Mouse (Mus musculus): Measurements from ENCODE around the gene Ccdc40.
A peak's percentile ranks its signal among the peaks of the same experiment; 100 is the strongest.

Ccdc40 gene

DNA sequence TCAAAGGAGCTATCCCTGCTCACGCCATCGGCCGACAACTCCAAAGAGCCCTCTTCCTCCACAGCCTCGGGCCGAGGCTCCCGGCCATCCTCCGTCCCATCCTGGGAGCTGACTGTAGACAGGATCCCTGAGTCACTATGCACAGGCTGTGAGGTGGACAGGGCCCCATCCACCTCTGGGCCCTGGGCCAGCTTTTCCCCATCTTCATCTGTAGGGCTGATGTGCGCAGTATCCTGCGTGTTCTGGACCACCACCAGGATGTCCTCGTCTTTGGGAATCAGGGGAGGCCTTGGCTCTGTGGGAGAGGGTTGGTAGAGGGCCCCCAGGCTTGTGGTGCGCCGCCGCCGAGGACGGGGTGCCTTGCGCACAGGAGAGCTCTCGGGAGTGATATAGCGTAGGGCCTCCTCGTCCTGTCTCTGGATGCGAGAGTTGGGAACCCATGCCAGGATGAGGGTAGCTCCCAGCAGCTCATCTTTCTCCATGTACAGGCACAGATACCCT, 19.5 kb upstream of the Ccdc40 start:
- DNase-seq, result peak in 1 of 2 experiments; percentile 67

DNA sequence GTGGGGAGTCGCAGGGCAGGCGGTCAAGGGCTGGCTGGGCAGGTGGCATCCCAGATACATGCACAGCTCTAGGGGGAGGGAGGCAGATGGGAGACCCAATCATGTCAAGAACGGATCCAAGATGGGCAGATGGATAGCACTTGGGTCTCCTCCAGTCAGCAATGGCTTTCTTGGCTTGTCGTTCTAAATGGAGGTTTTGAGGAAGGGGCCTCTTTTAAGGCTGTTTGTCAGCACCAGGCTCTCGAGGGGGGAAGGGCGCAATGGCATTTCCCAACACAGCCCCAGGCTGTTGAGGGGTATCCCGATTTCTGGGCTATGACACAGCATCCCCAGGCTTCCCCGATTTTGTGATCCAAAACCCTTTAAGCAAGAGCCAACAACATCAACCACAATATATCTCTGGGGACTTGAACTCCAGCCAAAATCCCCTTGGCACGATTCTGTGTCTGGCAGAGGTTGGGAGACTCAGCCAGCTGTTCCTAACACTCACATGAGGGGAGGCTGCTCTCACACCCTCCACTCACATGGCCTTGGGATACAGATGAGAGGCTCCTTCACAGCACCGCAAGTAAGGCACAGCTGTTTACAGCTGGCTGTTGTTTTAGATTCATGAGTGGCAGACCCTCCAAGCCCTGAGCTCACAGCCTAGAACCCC, 18.9 kb upstream of the Ccdc40 start:
- peak; percentile 79 to 81 for DNase-seq

DNA sequence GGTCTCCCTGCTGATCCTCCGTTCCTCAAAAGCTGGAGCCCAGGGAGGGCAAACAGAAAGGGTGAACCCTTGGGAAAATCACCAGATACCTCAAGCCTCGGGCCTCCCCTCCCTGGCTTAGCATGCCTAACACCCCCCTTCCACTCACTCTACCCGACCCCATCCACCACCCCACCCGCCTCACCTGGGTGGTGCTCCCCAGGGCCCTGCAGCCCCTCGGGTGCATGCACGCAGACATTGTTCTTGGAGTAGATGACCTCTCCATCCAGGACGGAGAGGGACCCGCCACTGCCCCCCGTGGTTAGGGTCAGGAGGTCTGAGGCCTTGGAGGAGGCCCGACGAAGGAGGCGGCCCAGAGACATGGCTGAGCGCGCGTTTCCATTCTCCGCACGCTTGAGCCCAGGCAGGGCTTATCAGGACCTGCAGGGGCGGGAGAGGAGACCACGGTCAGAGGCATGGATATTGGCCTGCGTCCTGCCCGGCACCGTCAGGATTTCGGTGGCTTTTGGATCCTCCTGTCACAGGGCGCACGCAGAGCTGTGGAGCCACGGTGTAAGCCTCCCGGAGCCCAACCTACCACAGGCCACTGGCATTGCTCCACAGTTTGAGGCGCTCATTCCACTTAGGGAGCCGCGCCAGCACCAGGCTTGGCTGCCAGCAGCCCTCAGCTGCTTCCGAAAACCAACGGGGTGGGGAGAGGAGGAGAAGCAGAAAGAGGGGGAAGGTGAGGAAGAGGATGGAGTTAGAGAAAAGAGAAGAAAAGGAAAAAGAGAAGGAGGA, 17.9 kb upstream of the Ccdc40 start:
- peak; percentile 95 to 97 for DNase-seq

DNA sequence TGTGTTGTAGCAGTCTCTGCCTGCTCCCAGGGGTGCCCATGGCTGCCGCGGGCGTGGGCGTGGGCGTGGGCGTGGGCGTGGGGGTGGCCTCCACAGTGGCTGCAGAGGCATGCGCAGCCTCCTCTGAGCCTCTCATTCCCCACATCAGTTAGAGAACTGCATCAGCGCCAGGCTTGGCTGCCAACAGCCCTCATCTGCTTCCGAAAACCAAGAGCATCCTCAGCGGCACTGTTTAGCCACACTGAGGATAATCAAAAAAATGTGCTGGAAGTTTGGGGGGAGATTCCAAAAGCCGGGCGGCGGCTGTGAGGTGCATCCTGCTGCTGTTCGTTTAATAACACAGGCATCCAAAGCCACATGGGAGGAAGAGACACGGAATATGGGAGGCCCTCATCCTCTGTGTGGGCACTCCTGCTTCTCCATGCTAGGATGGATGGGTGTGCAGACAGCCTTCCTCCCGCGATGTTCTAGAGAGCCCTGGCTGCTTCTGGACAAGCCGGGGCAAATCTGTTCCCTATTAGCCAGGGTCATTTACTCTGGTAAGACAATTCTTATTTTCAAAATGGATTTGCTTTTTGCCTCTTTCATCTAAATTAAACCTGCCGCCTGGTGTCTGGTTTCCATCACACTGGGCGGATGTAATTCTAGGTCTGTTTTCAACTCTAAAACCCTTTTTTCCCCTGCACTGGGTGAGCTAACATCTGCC, 16.6 kb upstream of the Ccdc40 start:
- peak; percentile 37 to 47 for DNase-seq

DNA sequence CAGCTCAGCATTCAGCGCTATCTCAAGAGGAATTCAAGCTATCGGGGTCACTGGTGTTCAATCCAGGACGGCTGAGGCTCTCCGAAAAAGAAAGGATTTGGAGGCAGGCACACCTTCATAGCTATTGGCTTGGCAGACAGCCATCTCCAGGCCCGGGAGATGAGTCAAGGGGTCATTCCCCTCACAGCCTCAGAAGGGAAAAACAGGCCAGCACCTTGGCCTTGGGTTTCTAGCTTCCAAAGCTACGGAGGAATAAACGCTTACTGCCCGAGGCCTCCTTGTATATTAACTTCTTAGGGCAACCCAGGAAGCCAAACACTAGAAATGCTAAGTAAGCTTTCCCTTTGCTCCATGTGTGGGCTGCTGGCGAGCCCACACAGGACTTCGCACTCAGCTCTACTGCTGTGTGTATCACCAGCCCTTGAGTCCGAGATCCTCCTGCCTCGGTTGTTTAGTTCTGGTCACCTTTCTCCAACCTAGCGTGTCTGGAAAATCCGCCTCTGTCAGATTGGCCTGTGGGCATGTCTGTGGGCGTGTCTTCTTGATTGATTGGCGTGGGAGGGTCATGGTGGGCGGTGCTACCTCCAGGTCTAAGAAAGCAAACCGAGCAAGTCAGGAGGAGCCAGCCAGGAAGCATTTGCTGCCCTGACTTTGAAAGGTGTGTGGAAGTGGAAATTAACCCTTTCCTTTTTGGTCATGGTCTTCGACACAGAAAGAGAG, 15.0 kb upstream of the Ccdc40 start:
- DNase-seq, result peak; percentile 45 to 55

DNA sequence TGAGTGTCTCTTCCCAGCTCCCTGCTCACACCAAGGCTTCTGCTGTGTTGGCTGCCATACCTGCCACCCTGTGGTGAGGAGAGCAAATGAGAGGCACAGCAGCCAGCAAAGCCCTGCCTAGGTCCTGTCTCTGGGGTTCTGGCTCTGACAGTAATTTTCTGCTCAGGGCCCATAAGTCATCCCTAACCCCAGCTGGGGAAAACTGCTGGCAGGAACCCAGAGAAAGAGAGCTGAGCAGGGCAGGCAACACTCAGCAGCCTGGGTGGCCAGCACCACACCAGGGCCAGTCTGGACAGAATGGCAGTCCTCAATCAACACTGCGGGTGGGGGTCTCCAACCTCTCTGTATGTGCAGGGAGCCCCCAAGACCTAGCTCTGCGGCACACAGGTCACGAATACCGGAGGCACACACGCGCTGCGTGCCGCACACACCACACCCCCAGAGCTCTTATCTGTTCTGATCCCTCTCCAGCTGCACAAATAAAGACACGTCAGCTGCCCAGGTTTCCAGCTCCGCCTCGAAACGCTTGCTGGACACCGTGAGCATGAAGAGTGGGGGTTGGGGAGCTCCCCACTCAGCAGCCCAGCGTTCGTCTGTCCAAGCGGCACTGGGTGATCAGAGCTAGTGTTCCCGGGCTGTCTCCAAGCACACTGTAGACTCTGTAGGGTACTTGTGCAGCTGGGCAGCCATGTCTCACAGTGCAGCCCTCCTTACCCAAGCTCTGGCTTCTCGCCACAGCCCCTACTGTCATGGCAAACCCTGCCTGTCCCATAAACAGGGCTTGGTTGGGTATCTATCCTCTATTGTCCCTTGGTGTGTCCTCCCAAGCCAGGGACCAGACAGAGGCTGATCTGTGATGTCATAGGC, 13.1 kb upstream of the Ccdc40 start:
- DNase-seq, result peak; percentile 71 to 78

DNA sequence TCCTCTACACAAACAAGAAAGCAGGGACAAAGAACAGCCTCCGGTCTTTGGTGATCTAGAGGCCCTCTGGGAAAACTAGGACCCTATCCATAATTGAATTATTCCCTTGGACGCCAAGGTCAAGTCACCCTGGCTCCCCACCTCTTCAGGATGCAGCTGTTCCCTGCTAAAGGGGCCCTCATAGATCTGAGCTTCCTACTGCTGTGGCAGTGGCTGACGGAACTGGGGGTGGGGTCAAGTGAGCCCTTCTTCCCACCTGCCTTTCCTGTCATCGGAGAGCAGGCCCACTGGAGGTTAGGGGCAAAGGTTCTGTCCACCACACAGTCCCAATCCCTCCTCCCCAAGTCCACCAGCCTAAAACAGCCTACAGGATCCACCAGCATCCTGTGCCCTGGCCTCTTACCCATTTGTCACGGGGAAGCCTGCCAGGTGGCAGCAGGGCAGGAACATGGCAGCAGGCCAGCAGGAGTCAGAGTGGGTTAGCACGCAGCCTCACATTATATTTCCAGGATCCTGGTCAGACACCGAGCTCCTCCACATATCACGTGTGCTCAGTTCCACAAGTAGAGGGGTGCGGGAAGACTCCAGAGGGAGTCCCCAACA, 12.4 kb upstream of the Ccdc40 start:
- DNase-seq, result peak; percentile 97 to 98

DNA sequence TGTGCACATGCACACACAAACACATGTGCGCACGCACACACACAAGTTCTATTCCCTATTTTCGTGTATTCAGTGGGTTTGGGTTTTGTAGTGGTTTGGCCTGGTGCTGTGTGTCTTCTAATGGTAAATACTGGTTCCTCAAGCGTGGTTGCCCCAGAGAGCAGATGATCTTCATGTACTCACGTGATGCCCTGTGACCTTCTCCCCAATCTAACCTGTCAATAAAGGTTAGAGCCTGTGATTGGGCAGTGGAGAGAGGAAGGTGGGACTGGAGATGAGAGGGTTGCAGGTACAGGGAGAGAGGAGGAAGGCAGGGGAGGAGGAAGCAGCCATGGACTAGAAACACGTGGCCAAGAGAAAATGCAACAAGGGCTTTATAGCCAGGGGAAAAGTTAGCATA, 10.5 kb upstream of the Ccdc40 start:
- DNase-seq, result no peak

DNA sequence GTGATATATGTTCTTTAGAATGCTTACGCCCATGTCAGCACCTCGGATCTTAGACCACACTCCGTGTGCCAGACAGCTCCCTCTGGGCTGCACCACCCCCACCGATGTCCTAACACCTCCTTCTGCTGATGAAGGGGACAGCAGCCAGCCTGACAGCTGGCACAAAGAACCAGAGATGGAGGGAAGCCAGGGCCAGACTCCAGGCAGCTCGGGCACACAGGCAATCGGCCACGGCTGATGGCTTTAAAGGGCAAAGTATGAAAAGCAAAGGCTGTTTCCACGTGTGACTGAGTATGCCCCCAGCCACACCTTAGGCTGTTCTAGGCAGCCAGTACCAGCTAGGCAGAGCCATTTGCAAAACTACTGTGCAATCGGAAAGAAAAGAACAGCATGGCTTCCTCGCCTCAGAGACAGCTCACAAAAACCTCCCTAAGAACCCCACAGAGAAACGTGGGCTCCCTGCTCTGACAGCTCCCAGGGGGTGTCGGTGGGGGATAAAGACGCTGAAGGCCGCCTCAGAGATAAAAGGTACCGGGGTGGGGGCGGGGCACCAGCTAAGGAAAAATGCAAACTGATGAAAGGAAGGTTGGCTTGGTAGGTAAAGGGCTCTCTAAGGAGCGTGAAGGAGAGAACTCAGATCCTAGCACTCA, 8.4 kb upstream of the Ccdc40 start:
- peak; percentile 94 to 95 for DNase-seq

DNA sequence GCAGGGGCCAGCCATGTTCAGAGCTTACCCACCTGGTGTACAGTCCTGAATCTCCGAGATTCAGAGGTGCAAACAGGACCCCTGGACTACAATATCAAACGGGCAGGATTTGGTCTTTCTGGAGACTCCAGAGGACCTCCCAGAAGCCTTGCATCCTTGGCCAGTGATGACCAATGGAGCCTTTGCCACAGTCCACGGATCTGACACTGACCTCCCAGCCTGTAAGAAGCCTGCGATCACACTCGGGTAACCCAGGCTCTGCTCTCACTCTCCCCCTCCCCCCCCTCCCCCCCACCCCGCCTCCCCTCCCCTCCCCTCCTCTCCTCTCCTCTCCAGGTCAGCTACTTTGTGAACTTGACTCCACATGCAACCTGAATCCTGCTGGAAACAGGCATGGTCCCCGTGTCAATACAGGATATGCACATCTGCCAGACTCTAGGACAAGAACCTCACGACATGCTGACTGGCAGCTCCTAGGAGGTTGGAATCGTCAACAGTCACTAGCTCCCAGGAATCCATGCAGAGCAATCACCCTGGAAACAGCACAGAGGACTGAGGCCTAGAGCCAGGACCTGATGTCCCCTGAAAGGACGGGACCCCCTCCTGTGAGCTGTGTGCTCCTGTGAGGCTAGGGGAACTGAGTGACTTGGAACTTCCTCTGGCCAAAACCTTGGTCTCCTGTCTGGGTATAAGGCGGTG, 6.4 kb upstream of the Ccdc40 start:
- DNase-seq, result peak in 1 of 2 experiments; percentile 34

DNA sequence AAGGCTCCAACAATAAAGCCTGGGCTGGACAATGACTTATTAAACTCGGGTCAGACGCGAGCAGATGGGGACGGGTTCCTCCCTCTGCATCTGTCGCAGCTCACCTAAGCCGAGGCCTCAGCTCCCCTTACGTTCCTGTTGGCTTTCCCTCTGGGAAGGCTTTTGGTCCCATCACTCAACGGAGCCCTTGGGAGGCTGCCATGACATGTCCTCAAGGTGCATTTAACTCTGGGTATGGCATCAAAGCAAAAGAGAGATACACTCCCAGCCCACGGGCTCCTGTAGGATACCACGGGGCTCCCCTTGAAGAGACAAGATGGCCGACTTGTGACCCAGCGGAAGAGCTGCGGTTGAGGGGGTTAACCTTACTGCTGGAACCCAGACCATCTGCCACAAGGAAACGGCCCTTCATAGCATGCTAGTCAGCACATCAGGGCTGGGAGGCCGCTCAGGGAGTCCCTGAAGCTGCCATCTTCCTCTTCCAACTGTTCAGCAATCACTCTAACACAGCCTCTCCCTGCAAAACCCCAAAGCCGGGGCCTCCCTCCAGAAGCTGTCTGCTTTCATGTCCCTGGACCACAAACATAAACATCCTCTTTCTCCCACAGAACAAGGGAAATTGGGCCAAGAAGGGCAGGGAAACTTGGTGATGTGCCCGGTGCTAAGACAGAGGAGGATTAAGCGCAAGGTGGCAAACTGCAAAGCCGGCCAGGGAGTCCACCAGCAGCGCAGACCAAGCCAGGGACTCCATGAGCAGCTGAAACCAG, 5.1 kb upstream of the Ccdc40 start:
- peak; percentile 51 to 62 for DNase-seq

DNA sequence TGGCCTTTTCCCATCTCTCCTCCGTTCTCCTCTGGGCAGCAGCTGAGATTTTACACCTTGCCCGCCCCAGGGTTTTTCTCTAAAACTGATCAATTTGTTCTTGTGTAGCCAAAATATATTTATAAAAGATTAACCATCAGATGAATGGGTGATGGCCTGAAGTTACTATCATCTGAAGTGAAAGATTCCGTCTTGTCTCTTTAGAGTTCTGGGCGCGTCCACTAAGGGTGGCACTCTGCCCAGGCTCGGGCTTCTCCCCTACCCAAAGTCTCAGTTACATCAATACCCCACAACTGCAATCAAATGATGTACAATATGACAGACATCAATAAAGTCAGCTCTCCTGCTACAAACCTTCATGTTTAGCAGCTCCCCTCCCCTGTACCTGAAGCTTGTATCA, 3.4 kb upstream of the Ccdc40 start:
- DNase-seq, result no peak

DNA sequence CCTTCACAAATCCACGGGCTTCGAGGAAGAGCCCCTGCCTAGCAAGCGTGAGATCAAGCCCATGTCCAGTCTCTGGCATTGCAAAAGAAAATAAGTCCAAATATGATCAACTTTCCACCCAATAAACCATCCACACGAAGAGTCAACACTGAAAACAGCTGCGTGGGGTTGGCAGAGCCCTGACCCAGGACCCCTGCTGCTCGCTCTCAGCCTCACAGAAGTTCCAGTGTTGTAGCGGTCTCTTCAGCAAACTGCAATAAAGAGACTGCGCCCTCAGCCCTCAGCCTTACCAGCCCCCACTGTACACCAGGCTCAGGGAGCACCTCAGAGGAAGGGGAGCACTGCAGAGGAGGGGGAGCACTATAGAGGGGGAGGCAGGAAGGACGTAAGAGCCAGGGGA, 2.7 kb upstream of the Ccdc40 start:
- DNase-seq, result no peak

DNA sequence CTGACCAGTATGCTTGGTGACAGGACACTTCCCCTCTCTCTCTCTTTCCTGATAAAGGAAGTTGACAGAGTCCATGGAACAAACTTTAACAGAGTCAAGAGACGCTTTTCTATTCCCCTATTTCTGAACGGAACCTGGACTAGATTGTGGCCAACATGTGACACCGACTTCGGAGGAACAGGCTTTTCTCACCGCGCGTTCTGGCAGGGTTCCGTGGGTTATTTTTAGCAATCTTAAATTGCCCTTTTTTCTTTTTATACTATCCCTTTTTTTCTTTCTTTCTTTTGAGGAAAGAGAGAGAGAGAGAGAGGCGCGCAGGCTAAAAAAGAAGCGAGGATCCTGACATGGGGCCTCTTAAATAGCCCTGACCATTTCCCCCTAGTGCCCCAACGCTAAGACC, 781 bp upstream of the Ccdc40 start:
- peak; percentile 39 to 60 for DNase-seq

DNA sequence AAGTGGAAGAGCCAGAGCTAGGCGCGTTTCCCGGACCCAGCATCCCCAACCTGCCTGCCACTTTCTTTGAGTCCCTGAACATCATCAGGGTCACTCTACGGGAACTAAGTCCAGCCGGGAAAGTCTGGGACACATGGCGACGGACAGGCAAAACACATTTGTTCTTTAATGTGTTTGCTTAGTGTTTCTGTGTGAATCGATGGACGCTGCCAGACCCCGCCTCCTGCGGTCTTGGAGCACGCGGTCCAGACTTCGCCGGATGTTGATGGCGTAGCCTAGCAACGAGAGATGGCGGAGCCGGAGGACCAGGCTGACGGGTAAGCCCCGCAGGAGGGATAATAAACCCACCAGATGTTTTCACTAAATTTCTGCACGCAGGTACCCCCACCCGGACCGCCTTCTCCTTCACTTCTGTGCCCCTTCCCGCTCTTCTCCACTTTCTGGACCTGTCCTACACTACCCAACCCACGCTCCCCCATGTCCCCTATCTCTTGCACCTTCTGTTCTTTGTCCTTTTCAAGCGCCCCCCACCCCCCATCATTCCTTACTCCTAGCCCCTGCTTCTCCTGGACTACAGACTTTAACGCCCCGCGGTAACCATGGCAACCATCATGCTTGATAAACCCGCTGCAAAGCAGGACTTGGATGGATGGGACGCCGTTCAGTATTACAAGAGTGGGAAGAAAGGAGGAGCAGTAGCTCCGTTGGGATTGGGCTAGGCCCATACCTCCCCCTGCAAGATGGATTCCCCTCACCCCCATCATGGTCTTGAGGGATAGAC, 664 bp downstream of the Ccdc40 start:
- peak; percentile 54 to 70 for DNase-seq

DNA sequence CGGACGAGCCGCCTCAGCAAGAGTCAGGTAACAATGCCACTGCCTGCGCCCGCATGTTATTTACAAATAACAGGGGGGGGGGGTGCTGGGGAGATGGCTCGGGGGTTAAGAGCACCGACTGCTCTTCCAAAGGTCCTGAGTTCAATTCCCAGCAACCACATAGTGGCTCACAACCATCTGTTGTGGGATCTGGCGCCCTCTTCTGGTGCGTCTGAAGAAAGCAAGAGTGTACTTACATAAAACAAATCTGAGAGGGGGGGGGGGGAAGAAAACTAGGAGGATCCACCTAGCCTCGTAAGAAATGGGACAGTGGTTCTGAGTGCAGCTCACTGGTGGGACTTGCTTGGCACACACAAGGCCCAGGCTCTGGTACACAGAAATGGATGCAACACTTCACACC, 6.4 kb downstream of the Ccdc40 start:
- peak in 1 of 2 experiments; percentile 33 for DNase-seq

DNA sequence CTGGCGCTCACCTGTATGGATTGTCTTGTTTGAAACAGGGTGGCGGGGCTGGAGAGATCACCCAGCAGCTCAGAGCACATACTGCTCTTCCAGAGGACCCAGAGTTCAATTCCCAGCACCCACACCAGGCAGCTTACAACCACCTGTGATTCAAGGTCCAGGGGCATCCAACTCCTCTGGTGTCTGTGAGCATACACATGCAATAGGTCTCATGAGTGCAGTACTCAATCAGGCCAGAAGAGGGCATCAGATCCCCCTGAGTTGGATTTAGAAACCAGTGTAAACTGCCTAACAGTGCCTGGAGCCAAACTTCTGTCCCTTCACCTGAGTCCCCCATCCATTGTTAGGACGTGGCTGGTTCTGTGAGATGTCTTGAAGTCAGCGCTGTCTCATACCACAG, 7.2 kb downstream of the Ccdc40 start:
- peak; percentile 64 to 77 for DNase-seq

DNA sequence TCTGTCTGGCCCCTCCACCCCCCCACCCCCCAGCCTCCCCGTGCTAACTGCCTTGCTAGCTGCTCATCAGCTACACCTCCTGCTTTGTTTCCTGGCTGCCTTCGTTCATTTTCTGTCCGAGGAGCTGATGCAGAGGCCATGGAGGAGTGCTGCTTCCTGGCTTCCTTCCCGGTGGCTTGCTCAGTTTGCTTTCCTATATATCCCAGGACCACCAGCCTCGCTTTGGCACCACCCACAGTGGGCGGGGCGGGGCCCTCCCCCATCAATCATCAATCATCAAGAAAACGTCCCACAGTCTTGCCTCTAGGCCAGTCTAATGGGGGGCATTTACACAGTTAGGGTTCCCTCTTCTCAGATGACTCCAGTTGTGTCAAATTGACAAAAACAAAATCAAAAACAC, 8.0 kb downstream of the Ccdc40 start:
- peak in 1 of 2 experiments; percentile 9 for DNase-seq

DNA sequence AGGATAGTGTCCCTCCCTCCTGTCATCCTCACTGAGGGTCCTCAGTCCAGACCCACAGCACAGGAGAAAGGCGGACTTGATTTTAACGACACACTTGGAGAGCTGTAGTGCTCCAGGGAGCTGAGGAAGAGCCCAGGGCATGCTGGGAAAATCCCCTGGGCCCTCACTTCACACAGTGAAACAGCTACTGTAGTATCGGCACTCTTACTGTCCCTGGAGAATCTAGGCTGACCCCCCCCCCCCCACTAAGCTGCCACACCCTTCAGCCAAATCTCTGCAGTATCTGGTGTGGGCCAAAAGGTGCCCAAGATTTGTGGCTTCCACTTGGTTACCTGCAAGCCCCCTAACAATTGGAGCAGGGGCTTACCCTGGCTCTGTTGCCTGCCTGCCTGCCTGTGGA, 8.6 kb downstream of the Ccdc40 start:
- DNase-seq, result no peak

Data from cerebellum, postnatal 25 days (tissue).